Mouse (Mus musculus) stomach, postnatal 0 days (tissue): ENCODE data around the gene Fmnl1.

Experiments
- CTCF ChIP-seq: IDR thresholded peaks from 2 replicates; pipeline ENCODE4 v1.5.1; 2016; ENCODE audit warnings: antibody characterized with exemption, low read depth, mild to moderate bottlenecking, moderate library complexity
- EP300 ChIP-seq: optimal IDR thresholded peaks from 2 replicates; pipeline ENCODE3; 2016; ENCODE audit warnings: antibody characterized with exemption

DNA sequence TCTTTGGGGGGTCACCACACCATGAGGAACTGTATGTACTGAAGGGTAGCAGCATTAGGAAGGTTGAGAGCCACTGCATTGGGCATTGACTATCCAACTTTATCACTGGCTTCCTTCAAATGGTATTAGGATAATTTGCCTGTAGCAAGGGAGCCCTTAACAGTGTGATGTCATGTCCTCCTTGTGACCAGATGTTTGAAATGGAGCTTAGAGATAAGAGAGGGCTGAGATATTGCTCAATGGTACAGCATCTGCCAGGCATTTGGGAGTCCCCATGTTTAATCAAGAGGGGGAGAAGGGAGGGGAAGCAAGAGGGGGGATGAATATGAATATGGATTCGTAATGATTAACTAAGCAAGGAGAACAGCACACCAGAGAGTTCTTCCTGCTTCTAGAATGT is 44.4 kb downstream of the Fmnl1 start:
- TF ChIP-seq CTCF (no peak), EP300 (no peak)
